Comparison of ENCODE assay signal across 20 mouse cellular contexts in genomic region chr13:6802243-6803157, GRCm38 (mm10).
DNase-seq lines count a peak whose midpoint lies in the region; ATAC-seq and TF ChIP-seq lines count a peak whose summit lies in the region.
"Had no signal": no experiment of that assay in that cellular context is flagged by ENCODE, and none has a peak within 500 bp of the region (broad histone marks: within the 10 kb centered on the region; RNA-seq: fewer than 3 reads in every experiment).

No protein-coding gene starts in this region.

- no peak overlapping the region for H3K4me2 ChIP-seq in hindbrain, embryonic 11.5 days (replicated peaks; ENCODE audit: low read depth, low read length)
- no peak overlapping the region for H3K4me2 ChIP-seq in midbrain, embryonic 13.5 days (replicated peaks)
- H3K4me2 ChIP-seq in forebrain, postnatal 0 days (ENCODE audit: low read depth): no peak overlapping the region
- no peak overlapping the region for H3K4me2 ChIP-seq in kidney, postnatal 0 days (ENCODE audit: low read length)
- H3K4me2 ChIP-seq: embryonic facial prominence, embryonic 13.5 days; heart, embryonic 13.5 days; limb, embryonic 13.5 days; midbrain, embryonic 12.5 days had no signal

- 64% methylated on average over 5 of the region's 5 CpGs for WGBS in hindbrain, embryonic 11.5 days
- WGBS in hindbrain, embryonic 10.5 days: 75% methylated on average over 5 of the region's 5 CpGs
- WGBS in midbrain, embryonic 13.5 days: 71% methylated on average over 5 of the region's 5 CpGs
- WGBS in midbrain, embryonic 10.5 days: 79% methylated on average over 5 of the region's 5 CpGs
- WGBS in forebrain, postnatal 0 days: 47% methylated on average over 5 of the region's 5 CpGs
- 63% methylated on average over 5 of the region's 5 CpGs for WGBS in kidney, postnatal 0 days

- H3K4me1 ChIP-seq in hindbrain, embryonic 11.5 days (replicated peaks; ENCODE audit: control insufficient read depth, insufficient read depth, low read length): no peaks in the 10 kb centered on the region
- H3K4me1 ChIP-seq in hindbrain, embryonic 10.5 days (replicated peaks): no peaks in the 10 kb centered on the region
- no peaks in the 10 kb centered on the region for H3K4me1 ChIP-seq in midbrain, embryonic 13.5 days (replicated peaks)
- H3K4me1 ChIP-seq in midbrain, embryonic 10.5 days: no peaks in the 10 kb centered on the region
- H3K4me1 ChIP-seq in forebrain, postnatal 0 days (ENCODE audit: insufficient read depth): no peaks in the 10 kb centered on the region
- no peaks in the 10 kb centered on the region for H3K4me1 ChIP-seq in kidney, postnatal 0 days (replicated peaks; ENCODE audit: insufficient read depth, low read length)
- H3K4me1 ChIP-seq: embryonic facial prominence, embryonic 13.5 days; heart, embryonic 13.5 days; limb, embryonic 13.5 days; midbrain, embryonic 12.5 days had no signal

- no peaks in the 10 kb centered on the region for H3K36me3 ChIP-seq in hindbrain, embryonic 11.5 days (ENCODE audit: control insufficient read depth, insufficient read depth, low read length)
- no peaks in the 10 kb centered on the region for H3K36me3 ChIP-seq in hindbrain, embryonic 10.5 days
- H3K36me3 ChIP-seq in midbrain, embryonic 13.5 days: no peaks in the 10 kb centered on the region
- no peaks in the 10 kb centered on the region for H3K36me3 ChIP-seq in midbrain, embryonic 10.5 days
- no peaks in the 10 kb centered on the region for H3K36me3 ChIP-seq in forebrain, postnatal 0 days (ENCODE audit: insufficient read depth)
- H3K36me3 ChIP-seq in kidney, postnatal 0 days (ENCODE audit: insufficient read depth, low read length): no peaks in the 10 kb centered on the region
- H3K36me3 ChIP-seq: embryonic facial prominence, embryonic 13.5 days; heart, embryonic 13.5 days; limb, embryonic 13.5 days; midbrain, embryonic 12.5 days had no signal

- no peak overlapping the region for H3K9ac ChIP-seq in hindbrain, embryonic 11.5 days (ENCODE audit: low read depth, low read length)
- H3K9ac ChIP-seq in midbrain, embryonic 13.5 days (replicated peaks): no peak overlapping the region
- H3K9ac ChIP-seq in forebrain, postnatal 0 days: no peak overlapping the region
- H3K9ac ChIP-seq in kidney, postnatal 0 days (ENCODE audit: low read depth, low read length): no peak overlapping the region
- H3K9ac ChIP-seq: embryonic facial prominence, embryonic 13.5 days; heart, embryonic 13.5 days; limb, embryonic 13.5 days; midbrain, embryonic 12.5 days had no signal

- H3K9me3 ChIP-seq in hindbrain, embryonic 11.5 days (ENCODE audit: control insufficient read depth, low read length): no peaks in the 10 kb centered on the region
- no peaks in the 10 kb centered on the region for H3K9me3 ChIP-seq in hindbrain, embryonic 10.5 days
- H3K9me3 ChIP-seq in midbrain, embryonic 13.5 days: no peaks in the 10 kb centered on the region
- no peaks in the 10 kb centered on the region for H3K9me3 ChIP-seq in midbrain, embryonic 10.5 days (replicated peaks)
- no peaks in the 10 kb centered on the region for H3K9me3 ChIP-seq in forebrain, postnatal 0 days (ENCODE audit: low read length)
- no peaks in the 10 kb centered on the region for H3K9me3 ChIP-seq in kidney, postnatal 0 days (replicated peaks; ENCODE audit: low read length)
- H3K9me3 ChIP-seq: embryonic facial prominence, embryonic 13.5 days; heart, embryonic 13.5 days; limb, embryonic 13.5 days; midbrain, embryonic 12.5 days had no signal

- no peak for ATAC-seq in hindbrain, embryonic 11.5 days (ENCODE audit: low FRiP score)
- peak; percentile 43; the same call in 1 of the 2 replicates for ATAC-seq in midbrain, embryonic 13.5 days
- ATAC-seq in forebrain, postnatal 0 days: no peak
- peak; percentile 79 for ATAC-seq in kidney, postnatal 0 days (replicated peaks; ENCODE audit: low FRiP score, low read depth)
- ATAC-seq: activated CD4-positive, CD25-positive, alpha-beta regulatory T cell, adult 4 months; Patski had no signal

- peak; percentile 1 for DNase-seq in hindbrain, embryonic 11.5 days (ENCODE audit: low spot score)
- DNase-seq in hindbrain, embryonic 10.5 days (ENCODE audit: low spot score): no peak
- no peak for DNase-seq in midbrain, embryonic 10.5 days (ENCODE audit: low spot score)
- peak; percentile 2 for DNase-seq in forebrain, postnatal 0 days
- DNase-seq in kidney, postnatal 0 days (ENCODE audit: low spot score): peak; percentile 34
- DNase-seq in spleen, adult 18-20 months: no peak
- no peak for DNase-seq in cerebellum, adult 11 months
- DNase-seq: adrenal gland, postnatal 25 days; cerebellum, adult 8-10 months; heart, postnatal 4 days; lung, adult 18-20 months; lung, postnatal 4 days; right cerebral cortex, postnatal 14 days had no signal

- H3K4me3 ChIP-seq in hindbrain, embryonic 11.5 days (ENCODE audit: low read depth, low read length): no peak overlapping the region
- H3K4me3 ChIP-seq in hindbrain, embryonic 10.5 days: no peak overlapping the region
- H3K4me3 ChIP-seq in midbrain, embryonic 13.5 days (replicated peaks): no peak overlapping the region
- H3K4me3 ChIP-seq in midbrain, embryonic 10.5 days: no peak overlapping the region
- H3K4me3 ChIP-seq in forebrain, postnatal 0 days (ENCODE audit: low read depth, low read length): no peak overlapping the region
- no peak overlapping the region for H3K4me3 ChIP-seq in kidney, postnatal 0 days (replicated peaks; ENCODE audit: low read depth, low read length)
- H3K4me3 ChIP-seq: embryonic facial prominence, embryonic 13.5 days; heart, embryonic 13.5 days; limb, embryonic 13.5 days; midbrain, embryonic 12.5 days had no signal

- no peak overlapping the region for H3K27ac ChIP-seq in hindbrain, embryonic 11.5 days (ENCODE audit: low read depth, low read length)
- H3K27ac ChIP-seq in hindbrain, embryonic 10.5 days: no peak overlapping the region
- no peak overlapping the region for H3K27ac ChIP-seq in midbrain, embryonic 13.5 days
- no peak overlapping the region for H3K27ac ChIP-seq in midbrain, embryonic 10.5 days (replicated peaks)
- no peak overlapping the region for H3K27ac ChIP-seq in forebrain, postnatal 0 days (ENCODE audit: low read depth, low read length)
- H3K27ac ChIP-seq in kidney, postnatal 0 days: peak overlapping the region; percentile 19; the same call in 1 of the 2 replicates
- H3K27ac ChIP-seq: embryonic facial prominence, embryonic 13.5 days; heart, embryonic 13.5 days; limb, embryonic 13.5 days; midbrain, embryonic 12.5 days had no signal

- TF ChIP-seq CTCF in forebrain, postnatal 0 days (IDR thresholded peaks at IDR 0.05; ENCODE audit: low read depth): no peak
- no peak for TF ChIP-seq CTCF in kidney, postnatal 0 days (IDR thresholded peaks at IDR 0.05; ENCODE audit: low read depth)

- H3K27me3 ChIP-seq in hindbrain, embryonic 11.5 days (ENCODE audit: control insufficient read depth, insufficient read depth, low read length): no peaks in the 10 kb centered on the region
- H3K27me3 ChIP-seq in hindbrain, embryonic 10.5 days (ENCODE audit: insufficient read depth, poor library complexity, severe bottlenecking): no peaks in the 10 kb centered on the region
- no peaks in the 10 kb centered on the region for H3K27me3 ChIP-seq in midbrain, embryonic 13.5 days
- no peaks in the 10 kb centered on the region for H3K27me3 ChIP-seq in midbrain, embryonic 10.5 days (ENCODE audit: low read depth, poor library complexity, severe bottlenecking)
- H3K27me3 ChIP-seq in forebrain, postnatal 0 days (ENCODE audit: insufficient read depth, low read length): no peaks in the 10 kb centered on the region
- H3K27me3 ChIP-seq in kidney, postnatal 0 days (ENCODE audit: insufficient read depth, low read length): no peaks in the 10 kb centered on the region
- H3K27me3 ChIP-seq: embryonic facial prominence, embryonic 13.5 days; heart, embryonic 13.5 days; limb, embryonic 13.5 days; midbrain, embryonic 12.5 days had no signal

Comparison
In these comparisons a context has a peak if more than half of its experiments do, and no peak if none do; other contexts are left out.
1. DNase-seq: peak in hindbrain, embryonic 11.5 days (single experiment), forebrain, postnatal 0 days (single experiment) and kidney, postnatal 0 days (single experiment); none in hindbrain, embryonic 10.5 days (single experiment), midbrain, embryonic 10.5 days (single experiment), spleen, adult 18-20 months (0 of 2) and cerebellum, adult 11 months (single experiment).
2. ATAC-seq: peak in midbrain, embryonic 13.5 days (single experiment) and kidney, postnatal 0 days (single experiment); none in hindbrain, embryonic 11.5 days (single experiment) and forebrain, postnatal 0 days (single experiment).